Mouse (Mus musculus) gastrocnemius, postnatal 10 days (tissue): ENCODE measurements at regions not wholly inside any gene's neighbourhood (a gene's known extent, or its start where the extent isn't known, plus 50 kb on each side); places are given as distances from the start of the nearest gene placed in this dataset.

Source experiments
- DNase-seq: peaks from one replicate; pipeline ENCODE4 v3.0.0; 2021; ENCODE audit warnings: mixed read lengths

GRCm38 (mm10) chr1:69376923-69377706 lies 269.3 kb upstream of the Erbb4 start:
- DNase-seq: no peak

DNA sequence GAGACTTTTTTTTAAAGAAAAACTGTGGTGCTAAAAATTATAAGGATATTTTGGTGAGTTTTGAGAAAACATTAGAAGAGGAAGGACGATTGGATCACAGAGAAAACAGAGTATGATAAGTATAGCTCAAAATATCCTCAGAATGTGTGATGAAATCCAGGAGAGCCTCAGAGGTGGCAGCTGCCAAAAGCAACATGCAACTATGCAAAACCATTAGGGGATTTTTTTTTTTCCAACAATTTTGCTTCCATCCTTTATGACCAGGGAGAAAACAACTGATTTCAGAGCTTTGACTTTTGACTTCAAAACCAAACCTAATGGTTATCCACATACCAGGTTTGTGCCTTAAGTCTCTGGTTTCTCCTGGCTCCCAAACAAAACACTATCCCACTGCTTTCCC lies 267.4 kb upstream of the Erbb4 start:
- DNase-seq: no peak

DNA sequence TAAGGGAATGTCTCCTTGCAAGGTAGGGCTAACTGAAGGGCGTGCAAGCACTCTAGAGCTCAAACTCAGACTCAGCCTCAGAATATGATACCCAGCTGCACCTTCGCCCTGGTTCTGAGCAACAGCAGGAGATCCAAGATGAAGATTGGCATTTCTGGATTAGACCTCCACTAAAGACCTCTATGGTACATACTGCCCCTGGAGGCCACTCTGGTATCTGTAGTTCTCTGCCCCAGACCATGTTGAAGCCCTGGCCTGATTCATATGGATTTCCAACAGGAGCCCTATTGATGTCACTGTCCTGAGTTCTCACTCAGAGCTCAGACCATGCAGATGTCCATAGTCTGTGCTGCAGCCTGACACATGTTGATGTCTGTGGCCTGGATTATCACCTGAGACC lies 262.2 kb upstream of the Erbb4 start:
- DNase-seq: no peak

GRCm38 (mm10) chr1:69367531-69367930 lies 259.7 kb upstream of the Erbb4 start:
- no peak for DNase-seq

DNA sequence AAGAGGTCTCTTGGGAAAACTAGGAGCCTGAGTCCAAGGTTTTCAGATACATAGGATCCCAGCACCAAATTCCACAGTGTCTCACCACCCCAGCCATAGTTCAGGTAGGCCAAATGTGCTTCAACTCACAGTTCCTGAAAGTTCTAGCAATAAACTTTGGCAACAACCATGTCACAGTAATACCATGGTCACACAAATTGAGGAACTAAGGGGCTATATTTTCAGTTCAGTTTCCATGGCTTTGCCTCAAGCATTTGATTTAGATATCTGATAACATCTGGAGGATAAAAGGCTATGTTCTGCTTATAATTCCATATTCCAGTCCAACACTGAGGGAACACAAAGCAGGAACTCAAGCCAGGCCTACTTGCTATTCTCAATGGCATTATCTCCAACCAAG lies 256.2 kb upstream of the Erbb4 start:
- DNase-seq: no peak

- DNase-seq: no peak
Observed at GRCm38 (mm10) chr1:69357548-69357947, 249.7 kb upstream of the Erbb4 start.

GRCm38 (mm10) chr1:69350417-69350816 lies 242.6 kb upstream of the Erbb4 start:
- no peak for DNase-seq

DNA sequence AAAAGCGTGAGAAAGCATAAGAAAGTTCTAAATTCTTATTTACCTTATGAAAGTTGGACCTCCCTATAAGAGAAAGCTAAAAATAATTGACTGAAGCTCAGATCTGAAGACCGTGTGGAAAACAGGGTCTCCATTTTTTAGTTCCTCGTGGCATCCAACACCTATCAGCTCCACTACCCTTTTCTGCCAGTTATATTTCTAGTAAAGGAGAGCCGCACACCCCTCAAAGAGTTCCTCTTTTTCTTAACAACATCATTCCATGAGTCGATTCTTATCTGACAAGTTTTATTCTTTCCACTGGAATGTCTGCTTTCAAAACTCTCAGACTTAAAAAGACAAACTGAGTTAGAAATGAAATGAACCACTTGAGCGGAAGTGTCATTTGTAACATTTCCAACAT lies 242.0 kb upstream of the Erbb4 start:
- no peak for DNase-seq

- DNase-seq: no peak
Observed at GRCm38 (mm10) chr1:69342100-69342499, 234.2 kb upstream of the Erbb4 start.

GRCm38 (mm10) chr1:69340481-69340880 lies 232.6 kb upstream of the Erbb4 start:
- no peak for DNase-seq

GRCm38 (mm10) chr1:69331418-69332254 lies 223.8 kb upstream of the Erbb4 start:
- DNase-seq: no peak

DNA sequence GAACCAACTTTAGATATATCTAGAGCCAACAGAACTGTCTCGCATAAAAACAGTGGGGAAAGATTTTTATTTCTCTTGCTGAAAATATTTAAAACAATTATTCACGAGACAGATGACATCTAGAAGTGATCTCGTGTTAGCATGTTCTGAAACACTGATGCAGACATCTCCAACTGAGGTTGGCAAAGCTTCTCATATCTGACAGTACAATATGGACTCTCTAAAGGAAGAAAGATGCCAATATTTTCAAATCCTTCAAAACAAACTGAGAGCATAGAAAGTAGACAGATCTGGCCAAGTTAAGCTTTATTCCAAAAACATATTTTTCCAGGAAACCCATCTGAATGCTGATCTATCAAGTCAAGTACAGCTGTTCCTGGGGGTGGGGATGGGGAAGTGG lies 221.5 kb upstream of the Erbb4 start:
- DNase-seq: no peak

- no peak for DNase-seq
Observed at GRCm38 (mm10) chr1:69326711-69327110, 218.9 kb upstream of the Erbb4 start.

DNA sequence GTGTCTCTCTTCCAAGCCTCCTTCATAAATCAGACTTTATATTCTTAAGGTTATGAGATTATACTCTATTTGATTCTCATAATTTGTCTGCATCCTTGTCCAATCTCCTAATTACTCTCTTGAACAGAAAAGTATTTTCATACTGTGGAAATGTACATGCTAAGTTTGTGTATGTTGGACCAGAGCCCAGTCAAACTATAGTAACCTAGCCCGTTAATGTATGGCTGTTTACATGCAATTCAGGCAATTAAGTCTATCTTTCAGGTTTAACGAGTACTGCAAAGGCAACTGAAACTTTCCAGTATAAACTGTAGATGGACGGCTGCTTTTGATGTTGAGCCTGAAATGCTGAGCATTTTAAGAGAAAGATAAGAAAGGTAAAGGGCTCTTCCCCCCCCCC lies 211.7 kb upstream of the Erbb4 start:
- no peak for DNase-seq

DNA sequence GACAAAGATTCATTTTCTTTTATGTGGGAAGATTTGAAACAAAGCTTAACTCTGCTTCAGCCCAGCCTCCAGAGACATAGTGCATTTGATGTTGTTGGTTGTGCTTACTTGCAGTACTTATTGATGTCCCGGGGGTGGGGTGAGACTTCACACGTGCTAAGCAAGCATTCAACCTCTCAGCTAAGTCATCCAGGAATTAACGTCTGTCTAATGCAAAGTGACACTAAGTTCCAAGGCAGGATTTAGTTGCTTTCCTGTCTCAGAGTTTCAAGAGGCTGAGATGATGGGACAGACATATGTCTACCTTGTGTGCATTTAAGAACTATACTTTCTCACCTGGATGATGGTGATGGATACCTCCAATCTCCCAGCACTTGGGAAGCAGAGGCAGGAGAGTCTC lies 189.0 kb upstream of the Erbb4 start:
- no peak for DNase-seq

DNA sequence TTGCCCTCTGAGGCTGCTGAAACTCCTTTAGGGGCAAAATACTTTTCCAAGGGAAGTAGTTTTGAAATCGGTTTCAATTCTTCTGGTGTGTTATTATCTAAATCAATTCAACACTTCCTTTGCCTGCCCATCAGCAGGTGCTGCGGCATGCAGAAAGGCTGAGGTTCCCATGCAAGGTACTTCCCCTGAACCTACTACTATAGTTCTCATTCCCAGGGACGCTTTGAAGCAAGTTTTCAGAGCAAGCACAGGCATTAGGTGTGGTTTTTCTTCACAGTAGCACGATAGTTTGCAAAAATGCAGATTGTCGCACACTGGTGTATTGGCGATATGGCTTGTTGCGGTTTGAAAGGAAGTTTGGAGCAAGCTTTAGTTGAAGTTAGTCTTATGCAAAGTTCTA lies 183.5 kb upstream of the Erbb4 start:
- DNase-seq: no peak

- DNase-seq: no peak
Observed at GRCm38 (mm10) chr1:69286374-69286773, 178.5 kb upstream of the Erbb4 start.

DNA sequence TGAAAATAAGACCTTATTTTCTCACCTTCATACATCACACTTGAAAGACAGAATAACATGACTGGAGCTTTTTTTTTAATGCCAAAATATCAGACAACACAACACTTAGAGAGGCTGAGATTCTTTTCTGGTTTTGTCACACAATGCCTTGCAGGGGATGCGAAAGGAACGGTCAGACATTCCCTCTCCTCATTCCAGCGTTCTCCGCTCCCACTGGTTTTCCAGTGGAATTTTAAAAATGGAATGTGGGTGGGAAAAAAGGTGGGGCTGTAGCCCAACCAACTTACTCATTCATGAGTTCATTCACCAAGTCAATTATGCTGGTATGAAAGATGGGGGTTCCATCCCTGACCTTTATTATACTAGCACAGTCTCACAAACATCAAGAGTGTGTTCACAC lies 169.6 kb upstream of the Erbb4 start:
- DNase-seq: no peak

GRCm38 (mm10) chr1:69247691-69248090 lies 139.8 kb upstream of the Erbb4 start:
- DNase-seq: no peak

- DNase-seq: no peak
Observed at GRCm38 (mm10) chr1:69242289-69242909, 134.5 kb upstream of the Erbb4 start.

DNA sequence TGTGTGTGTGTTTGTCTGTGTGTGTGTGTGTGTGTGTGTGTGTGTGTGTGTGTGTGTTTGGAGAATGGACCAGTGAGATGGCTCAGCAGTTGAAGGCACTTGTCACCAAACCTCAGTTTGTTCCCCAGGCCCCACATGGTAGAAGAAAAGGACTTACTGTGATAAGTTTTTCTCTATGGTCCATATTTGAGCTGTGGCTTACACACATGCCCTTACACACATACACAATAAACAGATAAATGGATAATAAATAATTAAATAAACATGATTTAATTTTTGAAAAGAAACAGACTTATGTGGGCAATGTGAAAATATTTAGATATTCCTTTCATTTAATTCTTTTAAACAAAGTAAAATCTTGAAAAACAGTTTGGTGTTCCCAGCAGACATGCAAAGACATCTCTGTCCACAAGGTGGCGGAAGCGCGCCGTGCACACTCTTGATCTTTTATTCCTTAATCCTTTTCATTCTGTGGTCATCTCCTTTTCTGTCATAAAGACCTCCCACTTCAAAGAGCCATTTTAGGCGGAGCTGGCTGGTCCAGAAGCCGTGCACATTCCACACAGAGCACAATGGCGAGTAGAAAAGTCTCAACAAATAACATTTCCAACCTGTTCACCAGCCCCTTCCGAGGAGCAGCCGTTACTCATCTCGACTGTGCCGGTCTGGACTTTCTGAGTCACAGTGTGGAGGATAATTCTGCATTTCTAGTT lies 133.8 kb upstream of the Erbb4 start:
- DNase-seq: peak; percentile 53

GRCm38 (mm10) chr1:69227864-69228263 lies 120.0 kb upstream of the Erbb4 start:
- DNase-seq: no peak
